Mouse (Mus musculus) testis, adult 10 weeks (tissue): Measurements from ENCODE around the gene Dtnbp1. TPM values are rescaled to one million over a fixed set of nuclear protein-coding genes. Genes with fewer than 3 reads are reported as not detected.

Experiments used
- polyA plus RNA-seq: library from polyadenylated mRNA; stranded (reverse); fragments of 350-450 nt; fragmentation: Illumina TruSeq; extraction: RNeasy Lipid Tissue Mini Kit (QIAGEN cat#74804); gene quantifications from one replicate; pipeline ENCODE4 v1.2.3, GENCODE M21; 2014; ENCODE audit warnings: low read depth, low replicate concordance

Gene Dtnbp1
- 15.4 TPM for polyA plus RNA-seq

DNA sequence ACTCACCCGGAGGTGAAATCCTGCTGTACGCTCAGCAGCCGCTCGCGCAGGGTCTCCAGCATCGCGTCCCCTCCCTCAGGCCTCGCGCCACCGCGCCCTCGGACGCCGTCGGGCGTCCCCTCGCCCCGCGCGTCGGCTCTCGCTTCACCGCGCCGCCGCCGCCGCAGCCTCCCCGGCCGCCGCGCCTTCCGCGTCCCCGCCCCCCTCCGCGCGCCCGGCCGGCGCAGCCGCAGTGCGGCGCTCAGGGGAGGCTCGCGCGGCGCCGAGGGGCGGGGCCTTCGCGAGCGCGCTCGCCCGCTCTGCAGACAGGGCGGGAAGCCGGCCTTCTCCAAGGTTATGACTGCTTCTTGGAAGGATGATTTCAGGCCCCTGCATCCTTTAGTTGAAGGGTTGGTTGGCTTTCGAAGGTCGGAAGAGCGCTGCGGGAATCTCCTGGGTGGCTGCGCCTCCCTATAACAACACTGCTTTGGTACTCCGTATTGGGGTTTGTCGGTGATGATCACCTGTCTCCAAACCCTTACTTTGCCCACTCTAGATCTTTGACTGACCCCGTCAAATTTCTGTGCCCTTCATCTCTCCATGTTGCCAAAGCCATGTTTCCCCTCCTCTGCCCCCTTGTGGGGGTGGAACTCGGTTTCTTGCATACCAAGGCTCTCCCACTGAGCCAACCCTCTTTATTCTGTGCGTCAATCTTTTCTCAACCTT lies at the start of gene Dtnbp1:
Gene Dtnbp1 (minus strand): TSS at position 237 of the 705 bp plus-strand sequence.

Other genes with a start within 250 kb of the Dtnbp1 start
- gene Gm9817, start 76.5 kb upstream of the Dtnbp1 start, polyA plus RNA-seq: 0.31 TPM